Mouse (Mus musculus) heart, adult 2 months (tissue): ENCODE data around the gene Macrod2.

Source experiments
- CTCF ChIP-seq: fragments of 200-600 bp; IDR thresholded peaks from 2 replicates; pipeline ENCODE4 v1.8.1; 2022; ENCODE audit warnings: antibody characterized with exemption, mild to moderate bottlenecking, moderate library complexity
- POLR2A ChIP-seq: fragments of 200-500 bp; IDR thresholded peaks from 2 replicates; pipeline ENCODE4 v1.6.1; 2011; ENCODE audit warnings: mild to moderate bottlenecking, low read depth, low read length, control low read depth; ENCODE audit not compliant: insufficient read depth

DNA sequence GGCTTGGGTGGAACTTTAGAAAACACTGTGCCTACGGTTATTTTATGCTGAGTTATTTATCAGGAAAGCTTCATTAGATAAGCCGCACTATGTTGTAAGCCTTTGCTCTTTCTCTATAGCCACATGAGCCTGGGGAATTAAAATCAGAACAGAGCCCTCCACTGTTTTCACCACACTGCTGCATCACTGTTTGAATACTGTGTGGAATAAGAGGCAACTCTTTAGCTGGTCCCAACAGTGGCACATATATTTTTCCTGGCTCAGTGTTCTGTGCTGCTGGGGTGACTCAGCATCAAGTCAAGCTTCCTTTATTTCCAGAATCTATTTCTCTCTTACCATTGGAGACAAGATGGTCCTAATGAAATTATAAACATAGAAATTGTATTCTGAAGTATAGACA lies 1481.8 kb downstream of the Macrod2 start:
- TF ChIP-seq POLR2A (no peak), CTCF (no peak)
